Mouse (Mus musculus) testis, adult 2 months (tissue): ENCODE measurements at regions not wholly inside any gene's neighbourhood (a gene's known extent, or its start where the extent isn't known, plus 50 kb on each side); places are given as distances from the start of the nearest gene placed in this dataset.

ENCODE experiments used
- H3K27ac ChIP-seq: fragments of 200-500 bp; 2 replicates; pipeline ENCODE4 v1.5.1; 2012; ENCODE audit warnings: low read depth, low read length; ENCODE audit not compliant: control insufficient read depth, insufficient read depth
- H3K27me3 ChIP-seq: fragments of 200-500 bp; 2 replicates; pipeline ENCODE4 v1.6.1; 2012; ENCODE audit warnings: mild to moderate bottlenecking, low read length, moderate library complexity; ENCODE audit not compliant: control insufficient read depth, insufficient read depth
- H3K36me3 ChIP-seq: fragments of 200-500 bp; 2 replicates; pipeline ENCODE4 v1.6.1; 2012; ENCODE audit warnings: mild to moderate bottlenecking, low read length; ENCODE audit not compliant: control insufficient read depth, insufficient read depth
- H3K4me1 ChIP-seq: fragments of 200-500 bp; 2 replicates; pipeline ENCODE4 v1.6.1; 2012; ENCODE audit warnings: low read length; ENCODE audit not compliant: control insufficient read depth, insufficient read depth
- H3K4me3 ChIP-seq: fragments of 200-500 bp; 2 replicates; pipeline ENCODE4 v1.5.1; 2012; ENCODE audit warnings: low read depth, mild to moderate bottlenecking, low read length, moderate library complexity, mixed read lengths; ENCODE audit not compliant: control insufficient read depth
- CTCF ChIP-seq: fragments of 200-500 bp; IDR thresholded peaks from 2 replicates; pipeline ENCODE4 v1.5.1; 2012; ENCODE audit warnings: low read depth, mild to moderate bottlenecking, inconsistent platforms, low read length, moderate library complexity; ENCODE audit not compliant: control insufficient read depth, insufficient read depth, insufficient replicate concordance
- POLR2A ChIP-seq: fragments of 200-500 bp; IDR thresholded peaks from 2 replicates; pipeline ENCODE4 v1.6.1; 2012; ENCODE audit warnings: low read depth, mild to moderate bottlenecking, inconsistent platforms, low read length, moderate library complexity; ENCODE audit not compliant: control insufficient read depth

- no peak for TF ChIP-seq POLR2A
- no peak overlapping the region; the same call in 1 of the 2 replicates for H3K4me3 ChIP-seq
- no peaks in the 10 kb centered on the region for H3K4me1 ChIP-seq
- H3K27ac ChIP-seq = no peak overlapping the region
- no peaks in the 10 kb centered on the region for H3K27me3 ChIP-seq
- H3K36me3 ChIP-seq = no peaks in the 10 kb centered on the region
Observed at GRCm38 (mm10) chr3:133665425-133666317, 120.7 kb upstream of the Tet2 start.

GRCm38 (mm10) chr3:133672742-133673447 is 128.0 kb upstream of the Tet2 start:
- H3K4me1 ChIP-seq = no peaks in the 10 kb centered on the region
- H3K36me3 ChIP-seq = no peaks in the 10 kb centered on the region
- H3K27ac ChIP-seq = no peak overlapping the region
- H3K4me3 ChIP-seq = no peak overlapping the region
- no peaks in the 10 kb centered on the region for H3K27me3 ChIP-seq
- TF ChIP-seq POLR2A = no peak

DNA sequence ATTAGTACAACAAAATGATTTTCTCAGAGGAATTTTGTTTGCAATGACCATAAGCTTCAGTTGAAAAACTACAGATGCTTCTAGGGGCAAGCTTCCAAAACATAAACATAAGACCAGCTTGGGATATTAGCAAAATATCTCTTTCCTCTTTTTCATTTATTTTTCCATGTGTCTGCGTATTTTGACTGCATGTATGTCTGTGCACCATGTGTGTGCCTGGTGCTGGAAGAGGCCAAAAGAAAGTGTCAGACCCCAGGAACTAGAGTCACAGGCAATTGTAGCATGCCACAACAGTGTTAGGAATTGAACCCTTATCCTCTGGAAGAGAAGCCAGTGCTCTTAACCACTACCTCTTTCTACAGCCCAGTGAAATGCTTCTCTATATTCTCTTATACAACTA is 133.0 kb upstream of the Tet2 start:
- Histone ChIP-seq H3K4me3 (no peak overlapping the region), H3K27me3 (no peaks in the 10 kb centered on the region), H3K36me3 (no peaks in the 10 kb centered on the region), H3K4me1 (no peaks in the 10 kb centered on the region), H3K27ac (no peak overlapping the region)
- TF ChIP-seq CTCF (no peak), POLR2A (no peak)

- no peak overlapping the region for H3K4me3 ChIP-seq
- H3K36me3 ChIP-seq = no peaks in the 10 kb centered on the region
- H3K4me1 ChIP-seq = no peaks in the 10 kb centered on the region
- TF ChIP-seq POLR2A (no peak), CTCF (no peak)
- H3K27ac ChIP-seq = no peak overlapping the region
- H3K27me3 ChIP-seq = no peaks in the 10 kb centered on the region
Observed at GRCm38 (mm10) chr3:133679891-133680290, 135.0 kb upstream of the Tet2 start.

GRCm38 (mm10) chr3:133680343-133680742 is 135.4 kb upstream of the Tet2 start:
- H3K4me3 ChIP-seq = no peak overlapping the region
- H3K36me3 ChIP-seq = no peaks in the 10 kb centered on the region
- no peaks in the 10 kb centered on the region for H3K4me1 ChIP-seq
- TF ChIP-seq POLR2A (no peak), CTCF (no peak)
- H3K27me3 ChIP-seq = no peaks in the 10 kb centered on the region
- H3K27ac ChIP-seq = no peak overlapping the region

GRCm38 (mm10) chr3:133680805-133681204 is 135.9 kb upstream of the Tet2 start:
- H3K27me3 ChIP-seq = no peaks in the 10 kb centered on the region
- H3K4me3 ChIP-seq = no peak overlapping the region
- no peaks in the 10 kb centered on the region for H3K4me1 ChIP-seq
- no peak overlapping the region for H3K27ac ChIP-seq
- no peaks in the 10 kb centered on the region for H3K36me3 ChIP-seq
- TF ChIP-seq CTCF (no peak), POLR2A (no peak)

DNA sequence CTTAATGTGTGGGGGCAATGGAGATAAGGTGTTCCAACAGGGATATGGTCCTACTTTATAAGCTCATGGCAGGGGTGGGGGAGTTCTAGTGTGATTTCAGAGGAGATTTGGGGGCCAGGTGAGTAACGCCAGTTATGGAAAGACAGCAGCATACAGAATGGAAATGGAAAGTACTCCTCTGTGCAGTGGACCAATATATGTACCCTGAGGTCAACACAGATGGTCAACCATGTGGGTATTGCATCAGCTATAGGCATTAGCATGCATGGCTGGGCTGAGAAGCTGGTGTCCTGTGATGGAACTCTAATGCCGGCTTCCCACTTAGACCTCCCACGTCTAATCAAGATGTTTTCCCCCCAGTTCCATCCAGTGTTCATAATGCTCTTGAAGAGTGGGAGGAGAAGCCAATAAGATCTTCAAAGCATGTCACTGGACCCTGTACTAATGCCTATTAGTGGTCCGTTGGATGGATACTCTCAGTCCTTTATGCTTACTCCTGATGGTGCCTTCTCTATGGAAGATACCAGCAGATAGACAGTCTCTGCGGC is 139.3 kb upstream of the Tet2 start:
- Histone ChIP-seq H3K27me3 (no peaks in the 10 kb centered on the region), H3K36me3 (no peaks in the 10 kb centered on the region), H3K4me3 (no peak overlapping the region), H3K27ac (no peak overlapping the region), H3K4me1 (no peaks in the 10 kb centered on the region)
- no peak for TF ChIP-seq CTCF
- no peak for TF ChIP-seq POLR2A
